Mouse (Mus musculus) myocyte (in vitro differentiated cells): ENCODE data around the gene Olfr1412. TPM values are rescaled to one million over a fixed set of nuclear protein-coding genes. Genes with fewer than 3 reads are reported as not detected.

Source experiments
- H3K27me3 ChIP-seq: one replicate; pipeline ENCODE4 v1.6.1; 2011; ENCODE audit not compliant: control insufficient read depth, insufficient read depth, insufficient read length
- H3K36me3 ChIP-seq: one replicate; pipeline ENCODE4 v1.6.1; 2011; ENCODE audit not compliant: control insufficient read depth, insufficient read depth
- H3K4me2 ChIP-seq: one replicate; pipeline ENCODE4 v1.6.1; 2011; ENCODE audit warnings: low read depth, control low read depth
- H3K4me3 ChIP-seq: one replicate; pipeline ENCODE4 v1.5.1; 2011; ENCODE audit warnings: mild to moderate bottlenecking, control low read depth, moderate library complexity
- H3K79me2 ChIP-seq: one replicate; pipeline ENCODE4 v1.6.1; 2011; ENCODE audit not compliant: control insufficient read depth, insufficient read depth
- H3ac ChIP-seq: one replicate; pipeline ENCODE4 v1.6.1; 2011; ENCODE audit not compliant: control insufficient read depth, insufficient read length
- CEBPB ChIP-seq: IDR thresholded peaks from 2 replicates; pipeline ENCODE4 v1.6.1; 2011; ENCODE audit warnings: mild to moderate bottlenecking, moderate library complexity; ENCODE audit not compliant: poor library complexity, insufficient read depth, severe bottlenecking
- E2F4 ChIP-seq: IDR thresholded peaks from one replicate; pipeline ENCODE4 v1.6.1; 2011; ENCODE audit warnings: mild to moderate bottlenecking, control low read depth, moderate library complexity; ENCODE audit not compliant: insufficient read depth
- MAX ChIP-seq: IDR thresholded peaks from one replicate; pipeline ENCODE4 v1.6.1; 2011; ENCODE audit warnings: low read depth, mild to moderate bottlenecking, control low read depth
- MYOD1 ChIP-seq, 3 experiments: IDR thresholded peaks; one replicate each; pipeline ENCODE4 v1.6.1; 2011; ENCODE audit warnings: control low read depth in 2 of 3, low read depth in 2 of 3, mild to moderate bottlenecking in 2 of 3, moderate library complexity in 1 of 3; ENCODE audit not compliant: insufficient read length in 2 of 3, control insufficient read depth in 1 of 3
- MYOG ChIP-seq, 3 experiments: IDR thresholded peaks; one replicate each; pipeline ENCODE4 v1.6.1; 2011; ENCODE audit warnings: control low read depth in 2 of 3, low read depth in 2 of 3, mild to moderate bottlenecking in 2 of 3; ENCODE audit not compliant: insufficient read length in 2 of 3, control insufficient read depth in 1 of 3, insufficient read depth in 1 of 3
- POLR2A ChIP-seq: IDR thresholded peaks from one replicate; pipeline ENCODE4 v1.6.1; 2011; ENCODE audit warnings: low read depth, mild to moderate bottlenecking, control low read depth, moderate library complexity; ENCODE audit not compliant: insufficient read length
- POLR2AphosphoS2 ChIP-seq: IDR thresholded peaks from one replicate; pipeline ENCODE4 v1.6.1; 2011; ENCODE audit warnings: low read depth, control low read depth; ENCODE audit not compliant: insufficient read length
- REST ChIP-seq: IDR thresholded peaks from one replicate; pipeline ENCODE4 v1.6.1; 2011; ENCODE audit warnings: mild to moderate bottlenecking, control low read depth, moderate library complexity; ENCODE audit not compliant: insufficient read depth, insufficient read length
- SRF ChIP-seq: IDR thresholded peaks from one replicate; pipeline ENCODE4 v1.6.1; 2011; ENCODE audit warnings: low read depth; ENCODE audit not compliant: control insufficient read depth, insufficient read length
- TCF12 ChIP-seq: IDR thresholded peaks from one replicate; pipeline ENCODE4 v1.6.1; 2011; ENCODE audit warnings: mild to moderate bottlenecking, control low read depth; ENCODE audit not compliant: poor library complexity, insufficient read depth, severe bottlenecking
- TCF3 ChIP-seq: IDR thresholded peaks from one replicate; pipeline ENCODE4 v1.6.1; 2011; ENCODE audit warnings: low read depth, control low read depth; ENCODE audit not compliant: insufficient read length
- USF1 ChIP-seq: IDR thresholded peaks from one replicate; pipeline ENCODE4 v1.6.1; 2011; ENCODE audit warnings: low read depth, mild to moderate bottlenecking, control low read depth, moderate library complexity
- polyA plus RNA-seq: library from polyadenylated mRNA; unstranded; fragments of >200 nt; fragmentation: generic; extraction: Trizol; gene quantifications from one replicate; pipeline ENCODE4 v1.2.1, GENCODE M21; 2012; ENCODE audit warnings: missing spikeins

Gene Olfr1412
- polyA plus RNA-seq, 1 experiment: not detected

DNA sequence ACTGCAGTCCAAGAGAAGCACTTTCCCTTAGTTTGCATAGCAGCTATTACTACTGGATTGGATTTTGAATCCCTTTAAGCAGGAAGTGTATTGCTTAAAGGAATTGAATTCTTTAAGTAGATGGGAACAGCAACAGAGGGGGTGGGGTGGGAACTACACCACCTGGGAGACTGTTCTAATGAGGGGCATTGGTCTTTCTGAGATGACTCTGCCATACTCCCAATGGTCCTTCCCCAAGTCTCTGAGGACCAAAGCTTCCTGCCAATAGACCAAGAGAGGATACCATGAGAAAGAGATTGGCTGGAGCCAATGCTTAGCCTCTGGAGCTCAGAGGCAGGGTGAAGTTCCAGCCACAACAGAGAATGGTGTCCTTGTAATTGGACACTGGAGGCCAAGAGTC is 8.5 kb downstream of the Olfr1412 start, which contains the start of gene Olfr1411:
TSS of gene Olfr1411 (plus strand) at position 301 of the 400 bp plus-strand sequence.
- Histone ChIP-seq H3K27me3 (peaks cover 37% of the 10 kb centered on the region), H3K4me3 (no peak within 1 kb of the TSS), H3K4me2 (no peak within 1 kb of the TSS), H3K79me2 (no peaks in the 10 kb centered on the region), H3K36me3 (no peaks in the 10 kb centered on the region), H3ac (no peak within 1 kb of the TSS)
- TF ChIP-seq CEBPB (no peak), MAX (no peak), E2F4 (no peak), MYOD1 (IDR thresholded peaks at IDR 0.05; ENCODE audit: control insufficient read depth in 1 of 3, insufficient read length in 2 of 3, low read depth in 2 of 3) (no peak), TCF3 (no peak), POLR2AphosphoS2 (no peak), REST (no peak), MYOG (IDR thresholded peaks at IDR 0.05; ENCODE audit: control insufficient read depth in 1 of 3, insufficient read depth in 1 of 3, insufficient read length in 2 of 3, low read depth in 2 of 3) (no peak), USF1 (no peak), POLR2A (no peak)

- Histone ChIP-seq H3K36me3 (no peaks in the 10 kb centered on the region), H3K4me2 (no peak overlapping the region), H3K79me2 (no peaks in the 10 kb centered on the region), H3K27me3 (peaks cover 37% of the 10 kb centered on the region), H3K4me3 (no peak overlapping the region), H3ac (no peak overlapping the region)
- TF ChIP-seq MYOG (IDR thresholded peaks at IDR 0.05; ENCODE audit: control insufficient read depth in 1 of 3, insufficient read depth in 1 of 3, insufficient read length in 2 of 3, low read depth in 2 of 3) (no peak), POLR2AphosphoS2 (no peak)
These were observed 10.4 kb downstream of the Olfr1412 start for GRCm38 (mm10) chr1:92596019-92596418.

GRCm38 (mm10) chr1:92605482-92605881 is 19.9 kb downstream of the Olfr1412 start, which contains the start of gene Olfr1410:
Gene Olfr1410, plus strand, starts transcription at chr1:92605782.
- H3K36me3 ChIP-seq: no peaks in the 10 kb centered on the region
- H3K4me3 ChIP-seq: no peak within 1 kb of the TSS
- no peaks in the 10 kb centered on the region for H3K79me2 ChIP-seq
- H3ac ChIP-seq: no peak within 1 kb of the TSS
- H3K4me2 ChIP-seq: no peak within 1 kb of the TSS
- peaks cover 42% of the 10 kb centered on the region for H3K27me3 ChIP-seq
- TF ChIP-seq USF1 (no peak), TCF12 (no peak), TCF3 (no peak), CEBPB (no peak), E2F4 (no peak), MAX (no peak), POLR2AphosphoS2 (no peak), REST (no peak), SRF (no peak), MYOD1 (IDR thresholded peaks at IDR 0.05; ENCODE audit: control insufficient read depth in 1 of 3, insufficient read length in 2 of 3, low read depth in 2 of 3) (no peak), MYOG (IDR thresholded peaks at IDR 0.05; ENCODE audit: control insufficient read depth in 1 of 3, insufficient read depth in 1 of 3, insufficient read length in 2 of 3, low read depth in 2 of 3) (no peak)

- Histone ChIP-seq H3K36me3 (no peaks in the 10 kb centered on the region), H3K27me3 (peaks cover 42% of the 10 kb centered on the region), H3ac (no peak overlapping the region), H3K4me2 (no peak overlapping the region), H3K79me2 (no peaks in the 10 kb centered on the region), H3K4me3 (no peak overlapping the region)
- TF ChIP-seq USF1 (no peak), CEBPB (no peak), SRF (no peak), POLR2A (no peak), TCF12 (no peak), POLR2AphosphoS2 (no peak), MYOG (IDR thresholded peaks at IDR 0.05; ENCODE audit: control insufficient read depth in 1 of 3, insufficient read depth in 1 of 3, insufficient read length in 2 of 3, low read depth in 2 of 3) (no peak), REST (no peak), MAX (no peak), E2F4 (no peak), MYOD1 (IDR thresholded peaks at IDR 0.05; ENCODE audit: control insufficient read depth in 1 of 3, insufficient read length in 2 of 3, low read depth in 2 of 3) (no peak), TCF3 (no peak)
These were observed 22.1 kb downstream of the Olfr1412 start for GRCm38 (mm10) chr1:92607711-92608110.

GRCm38 (mm10) chr1:92611008-92611407 is 25.4 kb downstream of the Olfr1412 start:
- no peak for TF ChIP-seq MYOD1 (IDR thresholded peaks at IDR 0.05; ENCODE audit: control insufficient read depth in 1 of 3, insufficient read length in 2 of 3, low read depth in 2 of 3)
- no peak for TF ChIP-seq E2F4
- no peak for TF ChIP-seq MAX
- TF ChIP-seq CEBPB: no peak
- TF ChIP-seq POLR2A: no peak
- no peak for TF ChIP-seq MYOG (IDR thresholded peaks at IDR 0.05; ENCODE audit: control insufficient read depth in 1 of 3, insufficient read depth in 1 of 3, insufficient read length in 2 of 3, low read depth in 2 of 3)
- TF ChIP-seq REST: no peak
- TF ChIP-seq USF1: no peak
- TF ChIP-seq TCF12: no peak
- TF ChIP-seq SRF: no peak
- TF ChIP-seq TCF3: no peak
- no peak for TF ChIP-seq POLR2AphosphoS2
- H3K4me2 ChIP-seq: no peak overlapping the region
- peaks cover 22% of the 10 kb centered on the region for H3K27me3 ChIP-seq
- H3K79me2 ChIP-seq: no peaks in the 10 kb centered on the region
- H3K36me3 ChIP-seq: no peaks in the 10 kb centered on the region
- H3K4me3 ChIP-seq: no peak overlapping the region
- no peak overlapping the region for H3ac ChIP-seq
